In the genomic region with DNA sequence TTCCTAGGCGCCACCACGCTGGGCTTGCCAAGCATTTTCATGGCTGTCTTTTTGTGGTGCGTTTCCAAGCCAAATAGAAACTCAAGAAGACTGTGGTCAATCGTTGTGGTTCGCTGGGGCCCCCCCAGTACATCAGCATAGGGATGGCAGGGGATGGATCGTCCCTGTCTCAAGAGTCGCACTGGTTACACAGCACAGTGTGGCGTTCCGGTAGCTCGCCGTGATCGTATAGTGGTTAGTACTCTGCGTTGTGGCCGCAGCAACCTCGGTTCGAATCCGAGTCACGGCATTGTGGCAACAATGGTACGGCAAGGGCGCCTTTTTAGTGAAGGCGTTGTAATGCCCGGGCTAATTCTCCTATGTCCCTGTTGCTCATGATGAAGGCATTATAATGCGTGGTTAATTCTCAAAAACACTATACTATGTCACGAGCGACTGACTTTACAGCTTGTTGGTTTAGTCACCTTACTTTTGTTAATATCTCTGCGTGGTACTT, we compare ENCODE assay signal across 8 mouse cellular contexts. TPM values are rescaled to one million over a fixed set of nuclear protein-coding genes. Genes with fewer than 3 reads are reported as not detected.
DNase-seq lines count a peak whose midpoint lies in the region; ATAC-seq and TF ChIP-seq lines count a peak whose summit lies in the region.

No protein-coding gene starts in this region.

- intact Hi-C loops in left cerebral cortex, postnatal 36 days (cut with DNase I) = loop anchor here (1.0 to 5.0 kb wide), 4 partner anchors 29 to 240 kb away; no protein-coding TSS in a partner anchor

- TF ChIP-seq CTCF in small intestine, adult 2 months (IDR thresholded peaks at IDR 0.05; ENCODE audit: extremely low read depth, insufficient read length, insufficient replicate concordance, low read depth, low read length) = no peak

- peak overlapping the region; percentile 51 for H3K4me3 ChIP-seq in intestine, embryonic 15.5 days (replicated peaks)
- peak overlapping the region; percentile 68 for H3K4me3 ChIP-seq in small intestine, adult 2 months (ENCODE audit: low read depth, low read length)

- under 1% methylated on average over 26 of the region's 26 CpGs for WGBS in intestine, embryonic 15.5 days
- under 1% methylated on average over 26 of the region's 26 CpGs for WGBS in small intestine, adult 2 months

- H3K4me2 ChIP-seq in intestine, embryonic 15.5 days (replicated peaks) = peak overlapping the region; percentile 53

- ATAC-seq in intestine, embryonic 15.5 days = peak; percentile 85

- H3K27ac ChIP-seq in intestine, embryonic 15.5 days = peak overlapping the region; percentile 75
- H3K27ac ChIP-seq in small intestine, adult 2 months (ENCODE audit: insufficient read depth, low read depth, low read length) = peak overlapping the region; percentile 44

- peak; percentile 68 to 80 for DNase-seq in cerebellum, adult 18-20 months
- no peak for DNase-seq in cerebellum, adult 11-12 months
- peak; percentile 93 for DNase-seq in embryo, embryonic 10.5 days (ENCODE audit: low spot score)
- peak; percentile 60 for DNase-seq in gastrocnemius, postnatal 10 days
- DNase-seq in left cerebral cortex, postnatal 36 days (ENCODE audit: low spot score in 2 of 2) = peak; percentile 78 to 79
- peak; percentile 81 for DNase-seq in mesoderm, embryonic 11.5 days (ENCODE audit: low read depth, low spot score)

- no peaks in the 10 kb centered on the region for H3K36me3 ChIP-seq in intestine, embryonic 15.5 days
- H3K36me3 ChIP-seq in small intestine, adult 2 months (ENCODE audit: control insufficient read depth, insufficient read depth, low read length) = no peaks in the 10 kb centered on the region

- no peaks in the 10 kb centered on the region for H3K9me3 ChIP-seq in intestine, embryonic 15.5 days

- TF ChIP-seq POLR2A in small intestine, adult 2 months (IDR thresholded peaks at IDR 0.05; ENCODE audit: low read depth, low read length) = no peak

- no peaks in the 10 kb centered on the region for H3K27me3 ChIP-seq in intestine, embryonic 15.5 days (replicated peaks)
- H3K27me3 ChIP-seq in small intestine, adult 2 months (ENCODE audit: control insufficient read depth, insufficient read depth, low read length) = no peaks in the 10 kb centered on the region

- H3K9ac ChIP-seq in intestine, embryonic 15.5 days = peak overlapping the region; percentile 45

- H3K4me1 ChIP-seq in intestine, embryonic 15.5 days (replicated peaks) = peaks cover 4% of the 10 kb centered on the region; the same call in 1 of the 2 replicates
- H3K4me1 ChIP-seq in small intestine, adult 2 months (ENCODE audit: control insufficient read depth, insufficient read depth, insufficient read length, low read length) = peaks cover 4% of the 10 kb centered on the region

RNA-seq across cellular contexts. Expression of gene Shf, which starts 8.8 kb away (rescaled TPM):
- total RNA-seq in gastrocnemius, postnatal 10 days (2021) = 1 to 10 TPM; 7.5 to 9.4 TPM
- 2.7 and 3.6 TPM in 2 replicates for polyA plus RNA-seq in intestine, embryonic 15.5 days (2015; fragmentation: Nextera tagmentation; extraction: Ambion mirVana)
- total RNA-seq in left cerebral cortex, postnatal 36 days (2021) = 10 to 100 TPM; 68.3 to 76.2 TPM
- polyA plus RNA-seq in small intestine, adult 2 months (2012; rRNA removed) = 3.5 and 9.1 TPM in 2 replicates

RNA-seq across cellular contexts. Expression of gene Slc28a2, which starts 48.5 kb away (rescaled TPM):
- total RNA-seq in gastrocnemius, postnatal 10 days (2021) = 10 to 100 TPM in 1 of 2 experiments, 1 to 10 TPM in 1; 7.0 to 11.4 TPM
- polyA plus RNA-seq in intestine, embryonic 15.5 days (2015; fragmentation: Nextera tagmentation; extraction: Ambion mirVana) = 63.2 and 66.0 TPM in 2 replicates
- total RNA-seq in left cerebral cortex, postnatal 36 days (2021) = under 1 TPM; 0.15 to 0.23 TPM
- polyA plus RNA-seq in small intestine, adult 2 months (2012; rRNA removed) = 44.1 and 116 TPM in 2 replicates

Comparison
In these comparisons a context has a peak if more than half of its experiments do, and no peak if none do; other contexts are left out.
1. RNA of gene Shf, which starts 8.8 kb away (total RNA-seq): 68.3 to 76.2 TPM in left cerebral cortex, postnatal 36 days; 7.5 to 9.4 TPM in gastrocnemius, postnatal 10 days; every median in the first group is over 4 times any median in the second.
2. RNA of gene Slc28a2, which starts 48.5 kb away (total RNA-seq): 7.0 to 11.4 TPM in gastrocnemius, postnatal 10 days; 0.15 to 0.23 TPM in left cerebral cortex, postnatal 36 days; every median in the first group is over 4 times any median in the second.